21 mouse cellular contexts compared by ENCODE assay signal in the genomic region with DNA sequence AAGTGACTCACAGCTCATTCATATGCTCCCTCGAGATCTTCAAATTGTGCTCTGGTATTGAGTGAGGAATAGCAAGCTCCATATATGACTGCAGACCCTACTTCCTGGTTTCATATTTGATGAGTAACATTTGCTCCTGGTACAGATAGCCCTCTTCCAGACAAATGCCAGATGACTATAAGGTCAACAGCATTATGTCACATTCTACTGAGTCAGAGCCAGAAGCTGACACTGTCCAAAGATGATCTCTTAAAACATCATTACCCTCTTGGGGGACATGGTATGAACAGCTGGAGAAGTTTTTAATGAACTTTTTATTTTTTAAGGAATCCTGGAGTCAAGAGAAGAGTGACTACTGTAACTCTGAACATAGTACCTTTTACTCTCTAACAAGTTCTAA. TPM values are rescaled to one million over a fixed set of nuclear protein-coding genes. Genes with fewer than 3 reads are reported as not detected.
"Had no signal": no experiment of that assay in that cellular context is flagged by ENCODE, and none has a peak within 500 bp of the region (broad histone marks: within the 10 kb centered on the region; RNA-seq: fewer than 3 reads in every experiment).

No protein-coding gene starts in this region.

- H3K27ac ChIP-seq: intestine, embryonic 15.5 days; left cerebral cortex, adult 2 months; limb, embryonic 15.5 days; liver, embryonic 12.5 days; lung, embryonic 15.5 days; midbrain, embryonic 10.5 days; neural tube, embryonic 15.5 days had no signal

- H3K4me1 ChIP-seq: intestine, embryonic 15.5 days; limb, embryonic 15.5 days; liver, embryonic 12.5 days; lung, embryonic 15.5 days; neural tube, embryonic 15.5 days had no signal

- H3K27me3 ChIP-seq: intestine, embryonic 15.5 days; limb, embryonic 15.5 days; liver, embryonic 12.5 days; lung, embryonic 15.5 days; neural tube, embryonic 15.5 days had no signal

- H3K9ac ChIP-seq: intestine, embryonic 15.5 days; limb, embryonic 15.5 days; liver, embryonic 12.5 days; lung, embryonic 15.5 days; neural tube, embryonic 15.5 days had no signal

- H3K9me3 ChIP-seq: intestine, embryonic 15.5 days; limb, embryonic 15.5 days; liver, embryonic 12.5 days; lung, embryonic 15.5 days; midbrain, embryonic 10.5 days had no signal

- H3K36me3 ChIP-seq: intestine, embryonic 15.5 days; limb, embryonic 15.5 days; liver, embryonic 12.5 days; lung, embryonic 15.5 days; midbrain, embryonic 10.5 days; neural tube, embryonic 15.5 days had no signal

- H3K4me2 ChIP-seq: intestine, embryonic 15.5 days; limb, embryonic 15.5 days; liver, embryonic 12.5 days; lung, embryonic 15.5 days; neural tube, embryonic 15.5 days had no signal

- DNase-seq: lung, postnatal 36 days; midbrain, embryonic 14.5 days; right cerebral cortex, adult 18-20 months; right cerebral cortex, postnatal 25 days; thymus, adult 2 months; thymus, postnatal 25 days had no signal

- ATAC-seq: intestine, embryonic 15.5 days; liver, embryonic 12.5 days had no signal

- H3K4me3 ChIP-seq: intestine, embryonic 15.5 days; left cerebral cortex, adult 2 months; limb, embryonic 15.5 days; liver, embryonic 12.5 days; lung, embryonic 15.5 days; midbrain, embryonic 10.5 days; myocyte; neural tube, embryonic 15.5 days had no signal

RNA-seq across cellular contexts. Expression of a gene that starts 11.3 kb away (rescaled TPM):
- total RNA-seq: layer of hippocampus, postnatal 25 days; left cerebral cortex, adult 2 months; left cerebral cortex, postnatal 14 days; megakaryocyte, adult 5-6 weeks had no signal
- polyA plus RNA-seq: intestine, embryonic 15.5 days; liver, embryonic 12.5 days; lung, embryonic 15.5 days; midbrain, embryonic 14.5 days; myocyte; neural tube, embryonic 11.5 days; neural tube, embryonic 15.5 days; small intestine, adult 2 months; testis, adult 2 months; urinary bladder, adult 2 months had no signal
